ENCODE assay signal across 18 mouse cellular contexts in the genomic region with DNA sequence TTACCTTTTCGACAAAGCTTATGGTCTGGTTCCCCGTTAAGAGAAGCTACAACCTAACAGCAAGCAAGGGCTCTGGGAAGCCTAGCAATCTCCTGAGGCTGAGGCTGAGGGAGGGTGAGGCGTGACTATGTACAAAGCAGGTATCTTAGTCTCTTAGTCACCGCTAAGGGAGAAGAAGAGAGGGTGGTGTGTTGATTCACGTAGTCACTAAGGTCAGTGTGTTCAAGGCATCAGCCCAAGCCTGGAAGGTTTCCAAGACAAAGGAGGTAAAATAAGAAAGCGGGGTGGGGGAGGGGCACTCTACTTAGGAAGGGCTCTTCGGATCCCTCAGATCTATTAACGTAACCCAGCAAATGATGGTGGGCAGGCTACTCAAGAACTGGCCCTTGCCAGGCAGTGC. TPM values are rescaled to one million over a fixed set of nuclear protein-coding genes. Genes with fewer than 3 reads are reported as not detected.
DNase-seq lines count a peak whose midpoint lies in the region; ATAC-seq and TF ChIP-seq lines count a peak whose summit lies in the region.
"Had no signal": no experiment of that assay in that cellular context is flagged by ENCODE, and none has a peak within 500 bp of the region (broad histone marks: within the 10 kb centered on the region; RNA-seq: fewer than 3 reads in every experiment).

No protein-coding gene starts in this region.

- peaks cover 38% of the 10 kb centered on the region for H3K4me1 ChIP-seq in forebrain, embryonic 10.5 days
- H3K4me1 ChIP-seq in forebrain, embryonic 16.5 days (replicated peaks; ENCODE audit: control insufficient read depth, insufficient read depth, low read length): peaks cover 22% of the 10 kb centered on the region

- no peaks in the 10 kb centered on the region for H3K27me3 ChIP-seq in forebrain, embryonic 10.5 days (ENCODE audit: poor library complexity, severe bottlenecking)
- no peaks in the 10 kb centered on the region for H3K27me3 ChIP-seq in forebrain, embryonic 16.5 days (replicated peaks; ENCODE audit: control insufficient read depth, insufficient read depth, low read length)
- H3K27me3 ChIP-seq: hindbrain, embryonic 15.5 days; limb, embryonic 15.5 days; lung, embryonic 15.5 days; megakaryocyte, embryonic 14.5 days had no signal

- no peak for TF ChIP-seq CTCF in brain, embryonic 14.5 days (IDR thresholded peaks at IDR 0.05; ENCODE audit: borderline replicate concordance, extremely low read depth, insufficient read depth, insufficient read length)

- H3K4me3 ChIP-seq in forebrain, embryonic 10.5 days: no peak overlapping the region
- no peak overlapping the region for H3K4me3 ChIP-seq in forebrain, embryonic 16.5 days (replicated peaks; ENCODE audit: low read length)
- H3K4me3 ChIP-seq: hindbrain, embryonic 15.5 days; limb, embryonic 15.5 days; lung, embryonic 15.5 days; megakaryocyte, embryonic 14.5 days had no signal

- no peak for TF ChIP-seq POLR2A in brain, embryonic 14.5 days (IDR thresholded peaks at IDR 0.05; ENCODE audit: borderline replicate concordance, extremely low read depth, insufficient read depth, insufficient read length, poor library complexity, severe bottlenecking)

- no peak overlapping the region for H3K9ac ChIP-seq in forebrain, embryonic 16.5 days (replicated peaks; ENCODE audit: low read depth, low read length)
- H3K9ac ChIP-seq: hindbrain, embryonic 15.5 days; limb, embryonic 15.5 days; lung, embryonic 15.5 days had no signal

- H3K27ac ChIP-seq in forebrain, embryonic 10.5 days: peak overlapping the region; percentile 60
- no peak overlapping the region for H3K27ac ChIP-seq in forebrain, embryonic 16.5 days (ENCODE audit: low read length)
- H3K27ac ChIP-seq: hindbrain, embryonic 15.5 days; limb, embryonic 15.5 days; lung, embryonic 15.5 days had no signal

- 72% methylated on average over 8 of the region's 8 CpGs for WGBS in forebrain, embryonic 10.5 days
- 51% methylated on average over 8 of the region's 8 CpGs for WGBS in forebrain, embryonic 16.5 days

- no peak for DNase-seq in forebrain, embryonic 10.5 days (ENCODE audit: extremely low spot score, low spot score)
- peak; percentile 66 for DNase-seq in kidney, adult 9 months
- DNase-seq in kidney, postnatal 14 days: no peak
- DNase-seq in brain, embryonic 14.5 days (ENCODE audit: low read depth): peak; percentile 18
- no peak for DNase-seq in left cerebral cortex, adult 18-20 months (ENCODE audit: low spot score in 2 of 2)
- no peak for DNase-seq in right cerebral cortex, adult 2 months (ENCODE audit: low spot score in 2 of 2)
- DNase-seq: B cell, adult 2 months; cerebellum, postnatal 10 days; heart, adult 18-20 months had no signal

- no peak overlapping the region for H3K4me2 ChIP-seq in forebrain, embryonic 16.5 days (ENCODE audit: low read length)
- H3K4me2 ChIP-seq: hindbrain, embryonic 15.5 days; limb, embryonic 15.5 days; lung, embryonic 15.5 days had no signal

- ATAC-seq in forebrain, embryonic 16.5 days: no peak
- peak; percentile 35; the same call in 1 of the 2 replicates for ATAC-seq in megakaryocyte-erythroid progenitor cell, adult 5-6 weeks (replicated peaks; ENCODE audit: low FRiP score, low TSS enrichment, poor library complexity, severe bottlenecking)

- no peaks in the 10 kb centered on the region for H3K9me3 ChIP-seq in forebrain, embryonic 10.5 days
- no peaks in the 10 kb centered on the region for H3K9me3 ChIP-seq in forebrain, embryonic 16.5 days (ENCODE audit: control insufficient read depth, low read length)
- H3K9me3 ChIP-seq: hindbrain, embryonic 15.5 days; limb, embryonic 15.5 days; lung, embryonic 15.5 days; megakaryocyte, embryonic 14.5 days had no signal

- H3K36me3 ChIP-seq in forebrain, embryonic 10.5 days (replicated peaks): no peaks in the 10 kb centered on the region
- no peaks in the 10 kb centered on the region for H3K36me3 ChIP-seq in forebrain, embryonic 16.5 days (ENCODE audit: control insufficient read depth, insufficient read depth)
- H3K36me3 ChIP-seq: hindbrain, embryonic 15.5 days; limb, embryonic 15.5 days; lung, embryonic 15.5 days had no signal

RNA-seq across cellular contexts. Expression of gene Rffl, which starts 9.5 kb away (rescaled TPM):
- polyA plus RNA-seq in forebrain, embryonic 10.5 days (2016; fragmentation: Nextera tagmentation; extraction: Ambion mirVana): 8.8 and 9.5 TPM in 2 replicates
- polyA plus RNA-seq in forebrain, embryonic 16.5 days (2015; fragmentation: Nextera tagmentation; extraction: Ambion mirVana): 8.8 and 9.3 TPM in 2 replicates
- polyA plus RNA-seq in brain, embryonic 14.5 days (2012; rRNA removed): 5.7 and 7.6 TPM in 2 replicates
- total RNA-seq in megakaryocyte-erythroid progenitor cell, adult 5-6 weeks (2014; fragmentation: Nextera tagmentation): 28.7 and 31.2 TPM in 2 replicates
- 16.4 and 22.4 TPM in 2 replicates for total RNA-seq in megakaryocyte-erythroid progenitor cell, adult 5-6 weeks (2017)
- 10 to 100 TPM; 11.1 to 11.2 TPM for total RNA-seq in left cerebral cortex, adult 18-20 months (2021)

RNA-seq across cellular contexts. Expression of gene Rad51d, which starts 28.9 kb away (rescaled TPM):
- polyA plus RNA-seq in forebrain, embryonic 10.5 days (2016; fragmentation: Nextera tagmentation; extraction: Ambion mirVana): 15.3 and 18.0 TPM in 2 replicates
- 13.5 and 15.2 TPM in 2 replicates for polyA plus RNA-seq in forebrain, embryonic 16.5 days (2015; fragmentation: Nextera tagmentation; extraction: Ambion mirVana)
- polyA plus RNA-seq in brain, embryonic 14.5 days (2012; rRNA removed): 9.5 and 9.7 TPM in 2 replicates
- total RNA-seq in megakaryocyte-erythroid progenitor cell, adult 5-6 weeks (2014; fragmentation: Nextera tagmentation): 14.3 and 20.0 TPM in 2 replicates
- total RNA-seq in megakaryocyte-erythroid progenitor cell, adult 5-6 weeks (2017): 16.3 and 18.9 TPM in 2 replicates
- 10 to 100 TPM; 17.5 to 21.0 TPM for total RNA-seq in left cerebral cortex, adult 18-20 months (2021)

RNA-seq across cellular contexts. Expression of gene Fndc8, which starts 30.4 kb away (rescaled TPM):
- polyA plus RNA-seq in forebrain, embryonic 10.5 days (2016; fragmentation: Nextera tagmentation; extraction: Ambion mirVana): 0.18 and 0.22 TPM in 2 replicates
- polyA plus RNA-seq in forebrain, embryonic 16.5 days (2015; fragmentation: Nextera tagmentation; extraction: Ambion mirVana): 0.43 and 1.1 TPM in 2 replicates
- polyA plus RNA-seq in brain, embryonic 14.5 days (2012; rRNA removed): 0.03 TPM in 1 of 2 replicates, not detected in the other
- total RNA-seq in megakaryocyte-erythroid progenitor cell, adult 5-6 weeks (2014; fragmentation: Nextera tagmentation): not detected in 2 replicates
- not detected in 2 replicates for total RNA-seq in megakaryocyte-erythroid progenitor cell, adult 5-6 weeks (2017)
- not detected for total RNA-seq in left cerebral cortex, adult 18-20 months (2021)
- total RNA-seq: heart, adult 18-20 months; layer of hippocampus, postnatal 10 days; left cerebral cortex, postnatal 14 days; monocyte, adult 5-6 weeks had no signal

RNA-seq across cellular contexts. Expression of gene Nle1, which starts 46.7 kb away (rescaled TPM):
- polyA plus RNA-seq in forebrain, embryonic 10.5 days (2016; fragmentation: Nextera tagmentation; extraction: Ambion mirVana): 49.8 and 52.1 TPM in 2 replicates
- 33.3 and 39.7 TPM in 2 replicates for polyA plus RNA-seq in forebrain, embryonic 16.5 days (2015; fragmentation: Nextera tagmentation; extraction: Ambion mirVana)
- 59.1 and 92.3 TPM in 2 replicates for polyA plus RNA-seq in brain, embryonic 14.5 days (2012; rRNA removed)
- 103 and 130 TPM in 2 replicates for total RNA-seq in megakaryocyte-erythroid progenitor cell, adult 5-6 weeks (2014; fragmentation: Nextera tagmentation)
- 18.6 and 45.0 TPM in 2 replicates for total RNA-seq in megakaryocyte-erythroid progenitor cell, adult 5-6 weeks (2017)
- total RNA-seq in left cerebral cortex, adult 18-20 months (2021): 10 to 100 TPM; 37.2 to 41.6 TPM

RNA-seq across cellular contexts. Expression of gene Unc45b, which starts 48.8 kb away (rescaled TPM):
- polyA plus RNA-seq in forebrain, embryonic 10.5 days (2016; fragmentation: Nextera tagmentation; extraction: Ambion mirVana): 0.23 and 0.31 TPM in 2 replicates
- 0.96 and 1.6 TPM in 2 replicates for polyA plus RNA-seq in forebrain, embryonic 16.5 days (2015; fragmentation: Nextera tagmentation; extraction: Ambion mirVana)
- 1.1 and 1.5 TPM in 2 replicates for polyA plus RNA-seq in brain, embryonic 14.5 days (2012; rRNA removed)
- not detected in 2 replicates for total RNA-seq in megakaryocyte-erythroid progenitor cell, adult 5-6 weeks (2014; fragmentation: Nextera tagmentation)
- total RNA-seq in megakaryocyte-erythroid progenitor cell, adult 5-6 weeks (2017): not detected in 2 replicates
- 1 to 10 TPM in 1 of 2 experiments, under 1 TPM in 1; 1.00 to 1.5 TPM for total RNA-seq in left cerebral cortex, adult 18-20 months (2021)
- total RNA-seq: monocyte, adult 5-6 weeks had no signal

Comparison
In these comparisons a context has a peak if more than half of its experiments do, and no peak if none do; other contexts are left out.
1. DNase-seq: peak in kidney, adult 9 months (single experiment) and brain, embryonic 14.5 days (single experiment); none in forebrain, embryonic 10.5 days (single experiment), kidney, postnatal 14 days (single experiment), left cerebral cortex, adult 18-20 months (0 of 2) and right cerebral cortex, adult 2 months (0 of 2).